Mouse (Mus musculus) C2C12 (cell line): ENCODE data around the gene Col4a3.

Experiments
- CEBPB ChIP-seq: IDR thresholded peaks from one replicate; pipeline ENCODE4 v1.6.1; 2011; ENCODE audit warnings: low read depth, mild to moderate bottlenecking, control low read depth, moderate library complexity
- CTCF ChIP-seq: IDR thresholded peaks from one replicate; pipeline ENCODE4 v1.5.1; 2011; ENCODE audit not compliant: control insufficient read depth, insufficient read depth, insufficient read length
- FOSL1 ChIP-seq: IDR thresholded peaks from one replicate; pipeline ENCODE4 v1.8.0; 2011; ENCODE audit warnings: mild to moderate bottlenecking, low read length; ENCODE audit not compliant: poor library complexity, insufficient read depth, severe bottlenecking
- MAX ChIP-seq: IDR thresholded peaks from one replicate; pipeline ENCODE4 v1.6.1; 2011; ENCODE audit warnings: mild to moderate bottlenecking, control low read depth
- MYOD1 ChIP-seq: IDR thresholded peaks from one replicate; pipeline ENCODE4 v1.6.1; 2011; ENCODE audit warnings: low read depth; ENCODE audit not compliant: control insufficient read depth, insufficient read length
- USF1 ChIP-seq: IDR thresholded peaks from one replicate; pipeline ENCODE4 v1.6.1; 2011; ENCODE audit warnings: low read depth, mild to moderate bottlenecking, control low read depth, moderate library complexity

DNA sequence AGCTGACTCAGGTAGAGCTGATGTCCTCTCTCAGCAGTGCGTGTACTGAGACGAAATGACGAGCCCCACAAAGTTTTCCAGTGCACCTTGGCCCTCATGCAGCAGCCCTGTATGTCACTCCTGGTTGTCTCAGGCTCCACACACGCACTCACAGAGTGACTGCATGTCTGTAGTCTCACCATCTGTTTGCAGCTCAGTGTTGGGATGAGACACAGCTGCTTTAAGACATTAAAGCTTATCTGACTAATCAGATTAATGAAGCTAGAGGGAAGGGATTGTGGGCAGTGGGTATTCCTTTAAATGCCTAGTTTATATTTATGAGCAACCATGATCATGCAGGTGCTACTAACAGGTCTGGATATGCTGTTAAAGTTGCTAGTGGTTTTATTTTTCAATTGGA is 159.7 kb downstream of the Col4a3 start:
- TF ChIP-seq CTCF, result no peak
- TF ChIP-seq USF1, result no peak
- TF ChIP-seq CEBPB, result no peak
- no peak for TF ChIP-seq MYOD1
- no peak for TF ChIP-seq FOSL1
- TF ChIP-seq MAX, result no peak
